Mouse (Mus musculus): ENCODE data around the gene Plac1.

GRCm38 (mm10) chrX:53101165-53101564, 138.7 kb downstream of the Plac1 start:
- TF ChIP-seq CTCF (IDR thresholded peaks at IDR 0.05; ENCODE audit: borderline replicate concordance, insufficient read depth, low read depth, low read length): no peak
- TF ChIP-seq POLR2A (IDR thresholded peaks at IDR 0.05; ENCODE audit: borderline replicate concordance, insufficient read depth, low read length): no peak
